Mouse (Mus musculus): ENCODE data around the gene Gpr156. TPM values are rescaled to one million over a fixed set of nuclear protein-coding genes. Genes with fewer than 3 reads are reported as not detected.

Gene Gpr156
- under 1 TPM in 1 of 2 experiments, not detected in 1; 0.05 TPM for total RNA-seq (2021)
- long read RNA-seq, experiment 1 = 0 reads
- long read RNA-seq, experiment 2 = 0 reads

DNA sequence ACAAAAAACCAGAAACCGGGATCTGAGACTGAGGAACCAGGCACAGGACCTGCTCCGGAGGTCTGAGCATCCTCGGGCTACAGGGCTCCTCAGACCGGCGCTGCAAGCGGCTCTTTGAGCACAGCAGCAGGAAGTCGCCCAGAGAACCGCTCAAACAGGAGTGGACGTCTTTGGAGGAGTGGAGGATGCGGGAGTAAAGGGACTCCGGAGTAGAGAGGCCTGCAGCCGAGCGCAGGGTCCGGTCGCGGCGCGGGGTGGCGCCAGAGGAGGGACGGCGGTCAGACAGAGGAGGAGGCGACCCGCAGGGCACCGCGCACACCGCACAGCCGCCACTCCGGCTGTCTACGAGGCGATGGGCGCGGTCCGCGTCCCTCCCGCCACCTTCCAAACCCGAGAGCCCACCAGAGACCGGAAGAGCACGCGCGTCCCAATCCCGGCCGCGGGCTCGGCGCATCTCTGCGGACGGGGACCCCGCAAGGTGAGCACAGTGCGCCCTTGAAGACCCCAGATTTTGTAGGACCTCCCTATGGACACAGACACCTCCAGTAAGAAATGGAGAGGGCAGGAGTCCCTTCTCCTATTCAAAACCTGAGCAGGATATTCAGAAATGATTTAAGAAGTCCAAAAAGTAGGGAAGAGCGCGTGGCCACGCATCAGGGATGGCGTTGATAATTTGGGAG, at the start of gene Gpr156:
Gene Gpr156 (plus strand): TSS at position 359 of the 680 bp plus-strand sequence.
- DNase-seq = peak; percentile 19 to 45

DNA sequence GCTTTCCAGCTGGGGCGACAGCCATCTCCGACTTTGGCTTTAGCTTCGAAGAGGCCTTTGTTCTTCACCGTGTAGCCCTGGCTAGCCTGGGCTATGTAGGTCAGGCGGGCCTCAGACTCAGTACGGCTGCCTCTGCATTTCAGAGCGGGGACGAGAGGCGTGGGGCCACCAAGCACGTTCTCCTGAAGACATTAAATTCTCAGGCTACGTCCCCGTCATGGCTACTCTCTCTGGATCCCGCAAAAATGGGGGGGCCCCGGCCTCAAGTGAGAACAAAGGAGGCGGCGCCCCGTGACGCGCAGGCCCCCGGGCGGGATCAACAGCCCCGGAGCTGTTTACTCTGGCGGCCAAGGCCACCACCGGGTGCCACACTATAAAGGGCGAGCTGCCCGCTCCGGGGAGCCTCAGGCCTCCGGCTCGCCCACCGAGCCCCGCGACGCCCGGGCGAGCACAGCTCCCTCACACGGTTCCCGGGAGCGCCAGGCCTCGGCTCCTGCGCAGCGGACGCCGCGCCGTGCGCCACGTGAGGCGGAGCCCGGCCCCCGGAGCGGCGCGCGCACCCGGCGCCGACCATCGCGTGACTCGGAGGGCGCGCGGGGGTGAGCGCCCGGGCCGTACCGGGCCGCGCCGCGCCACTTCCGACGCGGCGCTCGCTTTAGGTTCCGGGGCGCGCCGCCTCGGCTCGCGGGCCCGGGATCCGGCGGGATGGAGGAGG, 48.3 kb upstream of the Gpr156 start, which contains the start of gene Lrrc58:
Gene Lrrc58 (plus strand): TSS at position 599 of the 715 bp plus-strand sequence.
- DNase-seq = peak; percentile 89 to 91

DNA sequence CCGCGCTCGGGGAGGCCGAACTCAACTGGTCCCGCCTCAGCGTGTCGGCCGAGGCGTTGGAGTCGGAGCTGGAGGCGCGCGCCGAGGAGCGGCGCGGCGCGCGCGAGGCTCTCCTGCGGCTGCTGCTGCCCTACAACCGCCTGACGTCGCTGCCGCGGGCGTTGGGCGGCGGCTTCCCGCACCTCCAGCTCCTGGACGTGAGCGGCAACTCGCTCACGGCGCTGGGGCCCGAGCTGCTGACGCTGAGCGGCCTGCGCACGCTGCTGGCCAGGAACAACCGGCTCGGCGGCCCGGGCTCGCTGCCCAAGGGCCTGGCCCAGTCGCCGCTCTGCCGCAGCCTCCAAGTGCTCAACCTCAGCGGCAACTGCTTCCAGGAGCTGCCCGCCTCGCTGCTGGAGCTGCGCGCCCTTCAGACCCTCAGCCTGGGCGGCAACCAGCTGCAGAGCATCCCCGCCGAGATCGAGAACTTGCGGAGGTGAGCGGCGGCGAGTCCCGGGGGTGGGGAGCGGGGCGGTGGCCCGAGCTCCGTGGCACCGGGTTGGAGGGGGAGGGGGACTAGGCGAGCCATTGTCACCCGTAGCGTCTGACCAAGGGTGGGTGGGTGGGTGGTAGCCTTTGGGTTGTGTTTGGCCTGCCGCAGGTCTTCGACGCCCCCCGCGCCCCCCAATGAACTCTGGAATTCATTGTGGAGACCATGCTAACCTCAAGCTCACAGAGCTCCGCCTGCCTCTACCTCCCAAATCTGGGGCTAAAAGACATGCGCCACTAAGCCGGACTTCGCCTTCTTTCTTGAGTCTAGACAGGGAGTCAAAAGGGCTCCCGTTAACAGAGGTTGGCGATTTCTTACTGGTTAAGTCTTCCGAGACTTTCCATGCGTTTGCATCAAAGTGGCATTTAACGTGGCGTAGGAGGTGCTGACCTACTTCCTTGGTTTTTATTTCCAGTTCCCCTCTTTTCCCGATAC, 47.5 kb upstream of the Gpr156 start:
- DNase-seq = peak in 1 of 2 experiments; percentile 71

DNA sequence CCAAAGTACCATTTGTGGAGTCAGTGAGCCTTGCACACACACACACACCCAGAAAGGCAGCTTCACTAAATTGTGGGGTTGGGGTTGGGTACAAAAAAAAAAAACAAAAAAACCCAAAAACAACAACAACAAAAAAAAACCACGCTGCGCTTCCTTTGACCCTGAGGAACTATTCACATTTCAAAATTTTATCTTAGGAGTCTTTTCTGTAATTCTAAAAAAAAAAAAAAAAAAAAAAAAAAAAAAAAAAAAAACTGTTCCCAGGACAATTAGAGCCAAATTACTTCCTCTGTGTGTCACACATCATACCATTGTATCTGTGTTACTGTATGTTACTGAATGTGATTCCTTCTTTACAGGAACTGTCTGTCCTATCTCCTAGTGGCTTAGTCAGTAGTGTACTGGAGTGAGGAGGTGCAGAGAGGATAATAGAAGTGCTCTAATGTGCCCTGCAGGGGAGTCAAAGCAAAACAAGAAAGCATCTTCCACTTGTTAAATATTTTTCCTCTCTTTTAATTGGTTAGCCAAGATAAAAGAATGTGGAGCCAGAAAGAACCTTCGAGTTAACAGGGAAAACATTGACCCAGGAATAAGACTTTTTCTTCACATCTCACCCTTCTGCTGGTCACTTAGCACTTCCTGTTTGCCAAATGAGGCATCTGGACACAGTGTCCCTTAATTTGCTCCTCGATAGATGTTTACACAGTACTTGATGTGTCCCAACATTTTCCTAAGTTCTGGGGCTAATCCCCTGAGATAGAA, 46.6 kb upstream of the Gpr156 start:
- DNase-seq = peak; percentile 49 to 58

DNA sequence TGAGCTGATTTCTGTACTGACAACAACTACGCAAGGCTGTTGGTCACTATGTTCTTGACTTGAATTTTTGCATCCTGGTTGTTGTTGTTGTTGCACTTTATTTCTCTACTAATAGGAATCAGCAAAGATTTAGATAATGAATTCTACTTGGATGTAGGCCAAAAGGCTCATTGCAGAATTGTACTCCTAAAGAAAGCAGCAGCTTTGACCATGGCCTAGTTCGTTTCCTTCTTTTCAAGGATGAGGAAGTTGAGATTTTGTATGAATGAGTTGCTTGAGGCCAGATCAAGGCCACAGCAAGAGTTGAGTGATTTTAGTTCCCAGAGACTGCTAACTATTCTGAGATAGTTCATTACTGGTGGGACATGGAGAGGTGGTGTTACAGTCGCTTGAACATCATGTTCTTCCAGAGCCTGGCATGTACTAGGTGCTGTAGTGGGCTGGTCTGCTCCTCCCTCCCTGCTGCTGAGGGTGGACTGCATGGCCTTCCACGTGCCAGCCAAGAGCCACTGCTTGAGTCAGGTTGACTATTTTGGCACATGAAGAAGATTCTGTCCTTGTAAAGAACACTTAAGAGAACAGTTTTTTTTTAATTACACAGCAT, 45.1 kb upstream of the Gpr156 start:
- peak; percentile 55 to 83 for DNase-seq

DNA sequence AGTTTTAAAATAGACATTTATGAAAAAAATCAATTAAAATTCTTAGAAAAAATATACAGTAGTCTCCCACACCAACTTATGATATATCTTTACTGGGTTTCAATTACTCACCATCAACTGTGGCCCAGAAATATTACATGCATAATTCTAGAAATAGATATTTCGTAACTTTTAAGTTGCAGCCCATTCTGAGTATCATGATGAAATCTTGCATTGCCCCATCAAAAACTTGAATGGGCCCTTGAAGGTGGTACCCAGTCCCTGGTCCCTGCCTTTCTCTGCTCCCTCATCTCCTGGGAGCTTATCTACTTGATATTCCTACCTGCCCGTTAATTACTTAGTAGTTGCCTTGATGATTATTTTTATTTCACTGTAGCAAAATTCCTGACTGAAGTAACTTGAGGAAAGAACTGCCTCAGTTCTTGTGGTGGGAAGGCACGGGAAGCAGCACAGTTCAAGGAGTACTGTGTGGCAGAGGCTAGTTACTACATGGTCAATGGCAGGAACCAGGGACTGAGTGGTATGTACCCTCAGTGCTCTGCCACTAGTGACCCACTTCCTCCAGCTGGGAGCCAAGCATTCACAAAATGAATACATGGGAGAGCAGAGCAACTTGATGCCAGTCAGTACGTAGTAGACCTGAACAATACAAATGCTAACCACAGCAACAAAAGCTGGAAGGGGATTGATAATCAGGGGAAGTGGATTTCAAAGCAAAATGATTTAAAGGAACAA, 41.6 kb upstream of the Gpr156 start:
- DNase-seq = no peak

DNA sequence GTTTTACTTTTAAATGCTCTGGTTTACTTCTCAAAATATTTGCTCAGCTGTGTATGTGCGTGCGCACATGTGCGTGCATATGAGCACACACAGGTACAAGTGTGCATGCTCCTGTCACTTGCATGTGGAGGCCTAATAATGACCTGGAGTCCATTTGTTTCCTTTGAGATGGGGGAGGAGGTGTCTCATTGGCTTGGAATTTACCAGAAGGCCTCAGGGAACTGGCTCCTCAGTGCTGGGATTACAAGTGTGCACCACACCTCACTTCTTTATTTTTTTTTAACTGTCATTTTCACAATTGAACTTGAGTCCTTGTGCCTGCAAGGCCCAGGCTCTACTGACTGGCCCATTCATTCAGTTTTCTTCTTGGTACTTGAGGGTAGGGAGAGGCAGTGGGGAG, 38.9 kb upstream of the Gpr156 start:
- no peak for DNase-seq

DNA sequence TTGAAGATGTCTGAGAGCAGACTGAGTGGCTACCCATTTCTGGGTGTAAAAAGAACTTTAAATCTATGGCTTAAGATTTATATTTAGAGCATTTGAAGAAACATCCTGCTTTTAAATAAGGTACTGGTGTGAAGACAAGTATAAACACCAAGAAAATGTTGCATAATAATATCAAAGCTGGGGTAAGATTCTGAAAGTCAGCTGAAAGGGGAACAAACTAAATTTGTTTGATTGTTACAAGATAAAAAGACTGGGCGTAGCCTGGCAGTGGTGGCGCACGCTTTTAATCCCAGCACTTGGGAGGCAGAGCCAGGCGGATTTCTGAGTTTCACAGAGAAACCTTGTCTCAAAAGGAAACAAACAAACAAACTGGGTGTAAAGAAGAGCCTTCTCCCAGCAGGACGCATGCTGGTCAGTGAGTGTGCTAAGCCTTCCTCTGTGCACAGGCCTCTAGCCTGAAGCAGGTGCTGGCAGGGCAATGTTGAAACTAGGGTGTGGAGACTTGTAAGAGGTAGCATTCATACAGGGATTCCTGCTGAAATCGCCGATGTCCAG, 37.3 kb upstream of the Gpr156 start:
- no peak for DNase-seq

DNA sequence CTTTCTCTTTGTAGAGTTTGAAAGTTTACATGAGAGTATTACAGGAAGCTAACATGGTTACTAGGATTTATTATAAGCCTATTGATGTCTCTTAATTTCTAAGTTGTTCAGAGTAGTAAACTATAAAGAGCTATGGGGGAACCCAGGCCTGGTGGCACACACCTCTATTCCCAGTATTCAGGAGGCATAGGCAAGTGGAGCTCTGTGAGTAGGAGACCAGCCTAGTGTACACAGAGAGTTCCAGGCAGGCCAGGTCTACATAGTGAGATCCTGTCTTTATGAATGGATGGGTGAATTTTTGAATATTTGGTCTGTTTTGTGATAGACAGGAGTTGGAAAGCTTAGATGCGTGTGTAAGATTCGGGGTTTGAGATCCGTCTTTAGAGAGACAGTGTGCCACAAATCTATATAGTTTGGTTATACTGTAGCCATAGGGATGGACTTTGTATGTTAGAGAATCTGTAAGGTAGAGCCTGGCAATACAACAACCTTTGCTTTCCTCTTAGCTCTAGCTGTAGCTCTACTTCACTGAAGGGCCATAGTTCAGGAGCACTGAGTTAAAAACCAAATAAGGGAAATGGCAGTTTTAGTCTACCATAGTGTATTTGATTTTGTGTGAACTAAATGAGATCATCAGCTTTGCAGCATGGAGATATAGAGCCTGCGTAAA, 36.4 kb upstream of the Gpr156 start:
- DNase-seq = no peak

DNA sequence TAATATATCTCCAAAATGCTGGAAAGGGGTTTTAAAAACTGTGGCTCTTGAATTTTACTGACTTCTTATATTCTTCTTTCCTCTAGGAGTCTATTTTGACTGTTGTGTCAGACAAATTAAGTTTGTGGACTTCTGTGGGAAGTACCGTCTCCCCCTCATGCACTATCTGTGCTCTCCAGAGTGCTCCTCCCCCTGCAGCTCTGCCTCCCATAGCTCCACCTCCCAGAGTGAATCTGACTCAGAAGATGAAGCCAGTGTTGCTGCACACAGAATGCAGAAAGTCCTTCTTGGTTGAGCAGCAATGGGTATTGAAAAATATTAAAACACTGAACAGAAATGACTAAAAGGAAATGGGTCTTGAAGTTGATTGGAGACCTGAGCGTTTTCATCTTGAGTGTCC, 35.1 kb upstream of the Gpr156 start:
- no peak for DNase-seq

DNA sequence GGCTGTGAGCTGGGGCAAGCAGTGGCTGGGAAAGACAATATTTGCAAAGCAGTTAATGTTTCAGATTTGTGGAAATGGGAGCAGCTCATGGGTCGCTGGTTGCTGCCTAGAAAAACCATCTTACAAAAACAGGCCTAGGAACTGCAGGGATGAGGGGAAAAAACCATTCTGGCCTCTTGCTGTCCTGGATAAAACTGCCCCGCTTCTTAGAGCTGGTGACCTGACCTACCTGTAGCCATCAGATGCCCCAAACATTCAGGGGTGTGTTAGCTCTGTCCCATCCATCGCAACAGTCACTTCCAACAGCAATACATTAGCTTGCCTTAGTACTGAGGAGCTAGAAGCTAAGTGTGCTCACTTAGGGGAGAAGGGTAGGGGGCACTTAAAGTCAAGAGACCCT, 27.3 kb upstream of the Gpr156 start:
- no peak for DNase-seq

DNA sequence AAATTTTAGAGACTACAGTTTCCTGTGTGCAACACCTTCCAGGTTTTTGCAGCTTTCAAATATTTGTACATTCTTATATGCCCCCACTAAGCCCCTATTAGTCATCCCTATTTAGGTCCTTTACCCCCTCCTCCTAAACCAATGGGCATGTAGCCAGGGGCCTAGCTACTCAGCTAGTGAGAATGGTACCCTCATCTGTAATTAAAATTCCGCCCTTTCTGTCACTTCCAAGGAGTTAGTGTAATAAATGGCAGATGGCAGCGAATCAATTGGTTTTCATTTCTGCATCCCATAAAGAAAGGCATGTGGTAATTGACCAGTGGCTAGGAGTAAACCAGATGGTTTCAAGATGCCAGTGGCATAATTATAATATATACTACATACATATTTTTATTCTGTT, 23.6 kb upstream of the Gpr156 start:
- no peak for DNase-seq

DNA sequence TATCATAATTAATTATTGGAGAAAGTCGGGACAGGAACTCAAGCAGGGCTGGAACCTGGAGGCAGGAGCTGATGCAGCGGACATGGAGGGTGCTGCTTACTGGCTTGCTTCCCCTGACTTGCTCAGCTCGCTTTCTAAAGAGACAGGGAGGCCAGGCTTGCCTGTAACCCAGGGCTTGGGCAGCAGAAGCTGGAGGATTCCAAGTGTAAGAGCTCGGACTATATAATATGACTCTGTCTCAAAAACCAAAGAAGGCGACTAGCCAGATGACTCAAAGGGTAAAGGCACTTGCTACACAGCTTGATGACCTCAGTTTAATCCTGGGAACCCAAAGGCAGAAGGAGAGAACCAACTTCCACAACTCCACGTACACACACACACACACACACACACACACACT, 22.9 kb upstream of the Gpr156 start:
- DNase-seq = no peak

DNA sequence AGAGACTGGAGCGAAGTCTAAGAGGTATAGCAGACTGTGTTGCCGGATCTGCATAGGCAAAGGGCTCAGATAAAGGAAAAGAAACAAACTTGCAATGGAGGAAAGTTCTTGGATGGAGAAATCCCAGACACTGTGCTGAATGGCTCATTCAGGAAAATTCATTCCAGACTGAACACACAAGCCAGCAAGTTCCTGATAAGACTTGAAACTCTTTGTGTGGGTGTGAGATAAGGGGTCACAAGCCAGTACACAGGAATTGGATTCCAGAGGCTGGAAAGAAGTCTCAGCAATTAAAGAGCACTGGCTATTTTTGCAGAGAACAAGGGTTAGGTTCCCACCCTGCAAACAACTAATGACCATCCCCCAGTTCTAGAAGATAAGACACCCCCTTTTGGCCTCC, 22.4 kb upstream of the Gpr156 start:
- DNase-seq = peak; percentile 38 to 65

DNA sequence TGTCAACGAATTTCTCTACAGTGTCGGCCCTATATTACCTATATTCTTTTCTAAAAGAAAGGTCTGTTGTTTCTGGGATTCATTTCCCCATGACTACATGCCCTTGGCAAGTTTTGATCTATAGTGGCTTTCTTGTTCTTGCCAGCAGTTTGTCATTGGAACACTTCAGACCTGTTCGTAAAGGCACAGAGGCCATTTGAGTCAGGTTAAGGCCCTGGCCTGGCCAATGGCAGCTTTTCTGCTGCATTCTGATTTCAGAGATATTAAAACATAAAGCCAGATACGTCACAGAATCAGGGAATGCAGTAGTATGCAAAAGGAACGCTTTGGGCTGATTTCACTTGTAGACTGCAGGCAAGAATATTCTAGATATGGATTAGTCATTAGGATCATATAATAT, 17.5 kb upstream of the Gpr156 start:
- no peak for DNase-seq

DNA sequence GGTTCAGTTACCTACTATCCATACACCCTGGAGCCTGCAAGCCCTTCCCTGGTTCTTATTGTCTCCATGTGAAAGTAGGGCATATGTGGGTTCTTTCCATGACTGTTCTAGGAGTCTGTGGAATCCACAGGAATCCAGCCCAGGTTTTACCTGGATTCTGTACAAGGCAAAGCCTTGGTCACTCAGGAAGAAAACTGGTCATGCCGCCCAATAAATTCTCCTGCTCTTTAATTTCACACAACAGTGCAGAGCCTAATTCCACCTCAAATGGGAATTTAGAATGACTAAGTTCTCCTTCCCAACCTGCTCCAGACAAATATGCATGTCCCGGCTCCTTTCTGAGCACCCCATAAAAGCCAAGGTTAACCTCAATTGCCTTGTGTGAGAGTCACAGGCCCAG, 16.9 kb upstream of the Gpr156 start:
- no peak for DNase-seq

DNA sequence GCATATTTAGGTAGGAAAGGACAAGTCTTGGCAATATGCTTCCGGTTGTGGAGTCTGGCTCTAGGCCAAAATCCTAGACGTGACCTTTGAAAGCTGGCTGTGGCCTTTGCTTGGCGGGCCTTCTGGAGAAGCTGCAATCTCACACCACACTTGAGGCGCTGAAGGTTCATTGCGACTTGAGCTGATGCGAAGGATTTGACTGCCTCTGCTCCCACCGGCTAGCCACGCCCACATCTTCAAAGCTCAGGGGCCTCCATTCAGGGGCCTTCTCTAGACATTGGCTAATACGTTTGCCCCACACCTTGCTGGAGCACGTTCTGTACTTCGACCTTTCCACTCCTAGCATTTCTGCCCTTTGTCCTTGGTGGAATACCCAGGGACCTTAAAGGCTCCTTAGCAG, 15.0 kb upstream of the Gpr156 start:
- DNase-seq = no peak

DNA sequence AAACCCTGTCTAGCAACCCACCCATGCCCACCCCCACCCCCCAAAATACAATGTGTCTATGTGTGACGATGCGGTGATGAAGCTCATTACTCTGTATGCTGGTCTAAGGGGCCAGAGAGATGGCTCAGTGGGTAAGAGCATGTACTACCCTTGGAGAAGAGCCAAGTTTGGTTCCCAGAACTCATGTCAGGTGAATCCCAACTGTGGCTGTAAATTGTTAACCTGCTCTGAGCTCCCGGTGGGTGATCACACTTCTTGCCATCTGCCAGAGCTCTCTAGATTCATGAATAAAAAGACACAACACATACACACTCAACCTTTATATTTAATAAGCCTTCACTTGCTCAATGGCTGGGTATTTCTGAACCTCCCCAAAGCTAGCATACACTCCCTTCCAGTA, 9.8 kb upstream of the Gpr156 start:
- no peak for DNase-seq

DNA sequence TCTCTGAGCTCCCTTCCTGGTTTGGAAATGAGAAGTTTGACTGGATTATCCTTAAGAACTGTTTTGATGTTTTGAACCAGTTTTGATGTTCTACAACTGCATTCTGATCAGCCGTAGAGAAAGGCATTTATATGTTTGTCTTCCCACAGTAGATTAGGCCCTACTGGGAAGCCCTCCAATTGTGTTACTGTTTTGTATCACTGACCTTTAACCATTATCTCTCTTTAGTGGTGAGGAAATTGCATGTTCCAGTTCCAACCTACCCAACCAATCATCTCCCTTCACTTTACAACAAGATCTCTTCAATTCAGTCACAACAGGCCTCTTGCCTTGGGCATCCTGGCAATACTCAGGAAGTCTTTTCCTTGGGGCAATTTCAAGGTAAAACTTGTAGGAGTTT, 5.2 kb upstream of the Gpr156 start:
- no peak for DNase-seq

DNA sequence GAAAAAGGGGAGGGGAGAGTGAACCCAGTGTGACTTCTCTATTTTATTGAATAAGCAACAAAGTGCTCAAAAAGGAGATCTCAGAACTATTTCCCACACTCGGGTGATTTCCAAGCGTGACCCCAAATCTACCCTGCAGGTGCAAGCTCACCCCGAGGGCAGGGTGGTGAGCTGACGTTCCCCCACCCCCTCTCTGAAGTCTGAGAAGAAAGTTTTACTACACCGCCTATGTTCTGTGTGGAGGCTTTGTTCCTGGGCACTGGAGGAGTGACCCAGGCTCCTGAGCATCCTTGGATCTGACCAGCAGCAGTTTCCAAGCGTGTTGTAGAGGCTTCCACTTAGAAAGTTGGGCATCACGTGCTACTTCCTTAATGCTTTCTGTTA, 514 bp downstream of the Gpr156 start:
- no peak for DNase-seq
